Mouse (Mus musculus) left cerebral cortex, adult 9 months (tissue): Measurements from ENCODE around the gene Gstcd.

Experiments used
- DNase-seq, 2 experiments: peaks; one replicate each; pipeline ENCODE4 v3.0.0; 2022; ENCODE audit warnings: low spot score in 2 of 2

Gstcd gene

GRCm38 (mm10) chr3:132940181-132940990 is 151.4 kb downstream of the Gstcd start:
- DNase-seq, result no peak

GRCm38 (mm10) chr3:132939006-132939405 is 152.8 kb downstream of the Gstcd start:
- no peak for DNase-seq

- no peak for DNase-seq
These were observed 157.2 kb downstream of the Gstcd start for GRCm38 (mm10) chr3:132934649-132935048.
